Mouse (Mus musculus): ENCODE data around the gene Phf23. TPM values are rescaled to one million over a fixed set of nuclear protein-coding genes. Genes with fewer than 3 reads are reported as not detected.

Gene Phf23
- total and polyA plus RNA-seq, 2 experiments from 2014 or later, result 27.4 to 34.2 TPM

DNA sequence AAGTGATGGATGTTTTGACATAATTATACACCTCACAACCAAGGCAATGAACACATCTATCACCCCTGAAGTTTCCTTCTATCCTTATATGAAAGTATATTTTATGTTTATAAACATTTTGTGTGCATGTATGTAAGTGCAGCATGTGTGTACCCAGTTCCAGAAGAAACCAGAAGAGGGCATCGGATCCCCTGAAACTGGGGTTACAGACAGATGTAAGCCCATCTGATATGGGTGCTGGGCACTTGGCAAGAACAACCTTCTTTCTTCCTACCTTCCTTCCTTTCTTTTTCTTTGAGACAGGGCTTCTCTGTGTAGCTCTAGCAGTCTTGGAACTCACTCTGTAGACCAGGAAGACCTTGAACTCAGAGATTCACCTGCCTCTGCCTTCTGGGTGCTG is 39.4 kb upstream of the Phf23 start:
- no peaks in the 10 kb centered on the region for H3K36me3 ChIP-seq (replicated peaks; ENCODE audit: control insufficient read depth, insufficient read depth, low read length)
- ATAC-seq (ENCODE audit: insufficient read depth, low read depth), result no peak
- TF ChIP-seq EP300 (IDR thresholded peaks at IDR 0.05; ENCODE audit: low read depth) (no peak), CTCF (IDR thresholded peaks at IDR 0.05; ENCODE audit: low read depth) (no peak)
- no peaks in the 10 kb centered on the region for H3K27me3 ChIP-seq (ENCODE audit: control insufficient read depth, insufficient read depth, low read length)
- no peaks in the 10 kb centered on the region for H3K9me3 ChIP-seq (replicated peaks; ENCODE audit: control insufficient read depth, low read length)
- no peak overlapping the region for H3K9ac ChIP-seq (replicated peaks; ENCODE audit: low read depth, low read length)
- no peak overlapping the region for H3K4me3 ChIP-seq (ENCODE audit: low read depth, low read length)
- H3K27ac ChIP-seq (ENCODE audit: low read depth), result no peak overlapping the region
- H3K4me2 ChIP-seq (ENCODE audit: low read depth, low read length), result no peak overlapping the region
- no peaks in the 10 kb centered on the region for H3K4me1 ChIP-seq (ENCODE audit: control insufficient read depth, insufficient read depth)
- no peak for DNase-seq (ENCODE audit: low spot score)
- 85% methylated on average over 1 of the region's 1 CpGs for WGBS

DNA sequence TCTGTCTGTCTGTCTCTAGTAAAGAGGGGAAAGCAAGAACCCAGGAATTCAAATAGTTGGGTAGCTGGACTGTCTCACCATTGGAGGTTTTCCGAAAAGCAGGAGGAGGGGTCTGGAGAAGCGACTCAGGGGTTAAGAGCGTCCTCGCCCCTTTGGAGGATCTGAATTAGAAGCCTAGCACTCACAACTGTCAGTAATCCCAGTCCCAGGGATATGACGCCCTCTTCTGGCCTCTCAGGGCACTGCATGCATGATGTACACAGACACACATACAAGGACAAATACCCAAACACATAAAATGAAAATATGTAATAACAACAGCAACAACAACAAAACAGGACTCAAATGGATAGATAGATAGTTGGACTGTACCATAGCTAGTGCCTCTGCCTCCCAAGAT is 35.0 kb upstream of the Phf23 start:
- no peak overlapping the region for H3K4me2 ChIP-seq (ENCODE audit: low read depth, low read length)
- no peak overlapping the region for H3K9ac ChIP-seq (replicated peaks; ENCODE audit: low read depth, low read length)
- TF ChIP-seq EP300 (IDR thresholded peaks at IDR 0.05; ENCODE audit: low read depth) (no peak), CTCF (IDR thresholded peaks at IDR 0.05; ENCODE audit: low read depth) (peak; percentile 25; the same call in 1 of the 2 replicates)
- H3K4me3 ChIP-seq (ENCODE audit: low read depth, low read length), result no peak overlapping the region
- peaks cover 37% of the 10 kb centered on the region for H3K27me3 ChIP-seq (ENCODE audit: control insufficient read depth, insufficient read depth, low read length)
- DNase-seq (ENCODE audit: low spot score) (no peak), ATAC-seq (ENCODE audit: insufficient read depth, low read depth) (no peak)
- H3K4me1 ChIP-seq (ENCODE audit: control insufficient read depth, insufficient read depth), result no peaks in the 10 kb centered on the region
- H3K36me3 ChIP-seq (replicated peaks; ENCODE audit: control insufficient read depth, insufficient read depth, low read length), result no peaks in the 10 kb centered on the region
- H3K27ac ChIP-seq (ENCODE audit: low read depth), result no peak overlapping the region
- H3K9me3 ChIP-seq (replicated peaks; ENCODE audit: control insufficient read depth, low read length), result no peaks in the 10 kb centered on the region
- 25% methylated on average over 5 of the region's 5 CpGs for WGBS

DNA sequence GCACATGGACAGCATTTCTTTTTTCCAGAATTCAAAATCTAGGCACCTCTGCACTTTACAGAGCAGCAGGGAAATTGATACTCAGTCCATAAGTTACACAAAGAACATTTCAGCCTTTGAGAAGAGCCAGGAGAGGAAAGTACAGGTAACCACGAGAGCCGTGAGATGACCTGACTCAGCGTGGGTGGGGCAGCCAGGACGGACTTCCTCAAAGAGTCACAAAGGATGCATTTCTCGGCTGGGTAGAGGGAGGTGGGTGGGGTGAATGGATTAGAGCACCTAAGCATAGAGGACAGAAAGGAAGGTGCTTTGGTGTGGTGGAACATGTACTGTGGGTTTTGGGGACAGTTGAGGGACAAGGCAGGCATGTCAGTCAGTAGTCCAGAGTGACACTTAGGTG is 33.7 kb upstream of the Phf23 start:
- no peak for ATAC-seq (ENCODE audit: insufficient read depth, low read depth)
- Histone ChIP-seq H3K27me3 (ENCODE audit: control insufficient read depth, insufficient read depth, low read length) (peaks cover 49% of the 10 kb centered on the region), H3K9ac (replicated peaks; ENCODE audit: low read depth, low read length) (no peak overlapping the region), H3K4me1 (ENCODE audit: control insufficient read depth, insufficient read depth) (0 out of 2 replicates have a peak, but pooled peaks cover 8% of the 10 kb centered on the region), H3K9me3 (replicated peaks; ENCODE audit: control insufficient read depth, low read length) (no peaks in the 10 kb centered on the region), H3K4me3 (ENCODE audit: low read depth, low read length) (no peak overlapping the region), H3K4me2 (ENCODE audit: low read depth, low read length) (no peak overlapping the region), H3K27ac (ENCODE audit: low read depth) (no peak overlapping the region), H3K36me3 (replicated peaks; ENCODE audit: control insufficient read depth, insufficient read depth, low read length) (no peaks in the 10 kb centered on the region)
- 27% methylated on average over 5 of the region's 5 CpGs for WGBS
- no peak for DNase-seq (ENCODE audit: low spot score)
- no peak for TF ChIP-seq CTCF (IDR thresholded peaks at IDR 0.05; ENCODE audit: low read depth)

DNA sequence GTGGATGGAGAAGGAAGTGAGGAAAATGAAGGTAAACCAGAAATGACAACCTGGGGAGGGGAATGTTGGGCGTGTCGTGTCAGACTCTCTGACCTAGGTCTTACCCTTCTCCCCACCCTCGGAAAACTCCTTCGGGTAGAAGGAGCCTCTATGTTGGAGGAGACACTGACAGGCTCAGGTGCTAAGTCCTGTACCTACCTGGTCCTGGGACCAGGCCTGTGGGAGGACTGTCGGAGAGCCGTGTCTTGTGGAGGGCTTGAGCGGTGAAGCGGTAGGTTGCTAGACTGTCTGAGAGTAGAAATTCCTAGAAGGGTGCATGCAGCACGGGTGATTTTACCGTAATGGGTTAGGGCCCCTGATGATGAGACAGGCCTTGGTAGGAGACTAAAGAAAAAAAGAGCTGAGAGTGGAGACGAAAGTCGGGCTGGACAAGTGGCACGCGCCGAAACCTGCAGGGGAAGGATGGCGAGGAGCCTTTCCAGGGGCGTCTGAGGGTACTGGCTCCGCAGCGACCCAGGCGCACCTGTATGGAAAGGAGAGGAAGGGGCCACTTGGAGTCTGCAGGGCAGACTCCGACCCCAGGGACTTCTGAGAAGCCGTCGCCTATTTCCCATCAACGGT is 30.8 kb upstream of the Phf23 start, which contains the start of gene Cldn7:
Gene Cldn7, plus strand, starts transcription at position 130 of the 621 bp plus-strand sequence.
- Histone ChIP-seq H3K4me2 (ENCODE audit: low read depth, low read length) (no peak within 1 kb of the TSS), H3K4me3 (ENCODE audit: low read depth, low read length) (peak within 1 kb of the TSS; percentile 10), H3K9me3 (replicated peaks; ENCODE audit: control insufficient read depth, low read length) (no peaks in the 10 kb centered on the region), H3K9ac (replicated peaks; ENCODE audit: low read depth, low read length) (no peak within 1 kb of the TSS), H3K27me3 (ENCODE audit: control insufficient read depth, insufficient read depth, low read length) (peaks cover 52% of the 10 kb centered on the region), H3K4me1 (ENCODE audit: control insufficient read depth, insufficient read depth) (0 out of 2 replicates have a peak, but pooled peaks cover 10% of the 10 kb centered on the region), H3K36me3 (replicated peaks; ENCODE audit: control insufficient read depth, insufficient read depth, low read length) (peaks cover 19% of the 10 kb centered on the region), H3K27ac (ENCODE audit: low read depth) (no peak within 1 kb of the TSS)
- no peak for DNase-seq (ENCODE audit: low spot score)
- no peak for ATAC-seq (ENCODE audit: insufficient read depth, low read depth)
- WGBS, result 13% methylated on average over 23 of the region's 24 CpGs
- TF ChIP-seq EP300 (IDR thresholded peaks at IDR 0.05; ENCODE audit: low read depth) (no peak), CTCF (IDR thresholded peaks at IDR 0.05; ENCODE audit: low read depth) (no peak)

DNA sequence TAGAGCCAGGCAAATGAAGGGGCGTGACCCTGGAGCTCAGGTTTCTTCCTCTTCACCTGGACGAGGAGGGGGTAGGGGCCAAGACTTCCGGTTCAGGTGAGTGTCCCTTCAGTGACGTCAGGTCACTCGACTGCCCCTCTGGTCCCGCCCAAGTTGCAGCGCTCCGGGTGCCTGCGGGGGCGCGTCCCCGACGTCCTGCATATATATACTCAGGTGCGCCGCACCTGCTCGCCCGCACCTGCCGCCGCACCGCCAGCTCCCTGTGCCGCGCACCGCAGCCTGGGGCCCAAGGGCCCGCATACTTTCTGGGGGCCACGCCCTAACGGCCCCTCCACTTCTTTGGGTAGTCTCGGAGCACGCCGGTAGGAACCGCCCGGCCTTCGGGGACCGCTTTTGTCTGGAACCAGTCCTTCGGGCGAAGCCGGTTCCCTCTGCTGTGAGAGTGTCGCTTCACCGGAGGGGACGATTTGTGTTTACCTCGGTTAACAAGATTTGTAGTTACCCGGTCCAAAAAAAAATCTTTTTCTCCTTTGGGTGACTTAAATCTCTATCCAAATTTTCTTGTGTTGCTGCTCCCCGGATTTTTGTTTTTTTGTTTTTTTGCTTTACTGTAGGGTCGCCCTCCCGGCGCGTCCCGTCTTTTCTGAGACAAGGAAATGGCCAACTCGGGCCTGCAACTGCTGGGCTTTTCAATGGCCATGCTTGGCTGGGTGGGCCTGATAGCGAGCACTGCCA is 30.1 kb upstream of the Phf23 start:
- Histone ChIP-seq H3K36me3 (replicated peaks; ENCODE audit: control insufficient read depth, insufficient read depth, low read length) (peaks cover 25% of the 10 kb centered on the region), H3K27ac (ENCODE audit: low read depth) (no peak overlapping the region), H3K9me3 (replicated peaks; ENCODE audit: control insufficient read depth, low read length) (no peaks in the 10 kb centered on the region), H3K4me1 (ENCODE audit: control insufficient read depth, insufficient read depth) (0 out of 2 replicates have a peak, but pooled peaks cover 10% of the 10 kb centered on the region), H3K4me3 (ENCODE audit: low read depth, low read length) (peak overlapping the region; percentile 44), H3K4me2 (ENCODE audit: low read depth, low read length) (peak overlapping the region; percentile 65; the same call in 1 of the 2 replicates), H3K9ac (replicated peaks; ENCODE audit: low read depth, low read length) (no peak overlapping the region), H3K27me3 (ENCODE audit: control insufficient read depth, insufficient read depth, low read length) (peaks cover 52% of the 10 kb centered on the region)
- ATAC-seq (ENCODE audit: insufficient read depth, low read depth) (no peak), DNase-seq (ENCODE audit: low spot score) (no peak)
- whole genome bisulfite sequencing, result 5% methylated on average over 48 of the region's 49 CpGs
- TF ChIP-seq EP300 (IDR thresholded peaks at IDR 0.05; ENCODE audit: low read depth) (no peak), CTCF (IDR thresholded peaks at IDR 0.05; ENCODE audit: low read depth) (no peak)

All from heart, postnatal 0 days (tissue).